Mouse (Mus musculus): ENCODE data around the gene Wdr60. TPM values are rescaled to one million over a fixed set of nuclear protein-coding genes. Genes with fewer than 3 reads are reported as not detected.

The Wdr60 gene
- polyA plus RNA-seq, 1 experiment from 2014 or later, result 20.0 TPM

- no peaks in the 10 kb centered on the region for H3K9me3 ChIP-seq
- H3K4me1 ChIP-seq (replicated peaks), result no peaks in the 10 kb centered on the region
- ATAC-seq (ENCODE audit: low FRiP score, low read depth), result no peak
- no peaks in the 10 kb centered on the region for H3K27me3 ChIP-seq
- H3K4me2 ChIP-seq, result no peak overlapping the region
- no peak overlapping the region for H3K4me3 ChIP-seq
- H3K9ac ChIP-seq, result no peak overlapping the region
- H3K27ac ChIP-seq (replicated peaks), result no peak overlapping the region
- no peaks in the 10 kb centered on the region for H3K36me3 ChIP-seq
These were observed 97.5 kb downstream of the Wdr60 start for GRCm38 (mm10) chr12:116165368-116165767.

DNA sequence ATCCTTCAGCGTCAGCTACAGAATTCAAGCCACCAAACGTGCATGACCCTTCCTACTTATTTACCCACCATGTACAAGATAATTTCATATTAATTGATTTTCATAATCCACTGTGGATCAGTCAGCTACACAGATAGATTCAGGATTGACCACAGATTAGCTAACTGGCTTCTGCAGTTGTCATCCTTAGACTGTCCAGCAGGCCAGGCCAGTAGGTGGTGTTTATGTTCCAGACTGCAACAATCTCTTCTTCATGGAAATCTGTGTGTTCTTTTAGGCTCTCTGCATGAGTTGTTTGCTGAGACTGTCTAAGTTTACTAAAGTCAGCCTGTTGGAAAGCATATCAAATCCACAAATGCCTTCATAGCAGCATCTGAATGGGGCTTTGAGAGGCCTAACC, 103.1 kb downstream of the Wdr60 start:
- WGBS, result 89% methylated on average over 2 of the region's 2 CpGs

DNA sequence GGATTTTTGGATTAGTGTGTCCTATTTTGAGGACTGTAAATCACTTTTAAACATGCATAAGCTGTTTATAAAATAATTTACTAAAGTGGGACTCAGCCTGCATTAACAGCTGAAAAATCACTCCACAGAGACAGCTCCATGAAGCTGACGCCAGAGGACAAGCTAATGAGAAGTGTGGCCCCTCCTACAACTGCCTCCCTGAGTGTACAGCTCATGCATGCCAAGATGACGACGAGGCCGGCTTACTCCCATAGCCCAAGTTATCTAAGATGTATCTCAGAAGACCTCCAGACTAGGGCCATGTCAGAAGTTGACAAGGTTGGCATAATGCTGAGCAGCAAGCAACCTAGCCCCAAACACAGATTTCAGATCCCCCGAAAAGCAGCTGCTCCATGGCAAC, 103.6 kb downstream of the Wdr60 start:
- no peak for ATAC-seq (ENCODE audit: low FRiP score, low read depth)
- 85% methylated on average over 5 of the region's 5 CpGs for WGBS
- H3K27ac ChIP-seq (replicated peaks), result no peak overlapping the region
- no peaks in the 10 kb centered on the region for H3K27me3 ChIP-seq
- H3K4me3 ChIP-seq, result no peak overlapping the region
- H3K4me1 ChIP-seq (replicated peaks), result no peaks in the 10 kb centered on the region
- no peaks in the 10 kb centered on the region for H3K36me3 ChIP-seq
- H3K9ac ChIP-seq, result no peak overlapping the region
- H3K9me3 ChIP-seq, result no peaks in the 10 kb centered on the region
- H3K4me2 ChIP-seq, result no peak overlapping the region

More for the DNA sequence above, 103.1 kb downstream of the Wdr60 start:
- Histone ChIP-seq H3K4me2 (no peak overlapping the region), H3K9me3 (no peaks in the 10 kb centered on the region), H3K9ac (no peak overlapping the region), H3K4me1 (replicated peaks) (no peaks in the 10 kb centered on the region), H3K36me3 (no peaks in the 10 kb centered on the region), H3K27ac (replicated peaks) (no peak overlapping the region), H3K27me3 (no peaks in the 10 kb centered on the region), H3K4me3 (no peak overlapping the region)
- ATAC-seq (ENCODE audit: low FRiP score, low read depth), result no peak

DNA sequence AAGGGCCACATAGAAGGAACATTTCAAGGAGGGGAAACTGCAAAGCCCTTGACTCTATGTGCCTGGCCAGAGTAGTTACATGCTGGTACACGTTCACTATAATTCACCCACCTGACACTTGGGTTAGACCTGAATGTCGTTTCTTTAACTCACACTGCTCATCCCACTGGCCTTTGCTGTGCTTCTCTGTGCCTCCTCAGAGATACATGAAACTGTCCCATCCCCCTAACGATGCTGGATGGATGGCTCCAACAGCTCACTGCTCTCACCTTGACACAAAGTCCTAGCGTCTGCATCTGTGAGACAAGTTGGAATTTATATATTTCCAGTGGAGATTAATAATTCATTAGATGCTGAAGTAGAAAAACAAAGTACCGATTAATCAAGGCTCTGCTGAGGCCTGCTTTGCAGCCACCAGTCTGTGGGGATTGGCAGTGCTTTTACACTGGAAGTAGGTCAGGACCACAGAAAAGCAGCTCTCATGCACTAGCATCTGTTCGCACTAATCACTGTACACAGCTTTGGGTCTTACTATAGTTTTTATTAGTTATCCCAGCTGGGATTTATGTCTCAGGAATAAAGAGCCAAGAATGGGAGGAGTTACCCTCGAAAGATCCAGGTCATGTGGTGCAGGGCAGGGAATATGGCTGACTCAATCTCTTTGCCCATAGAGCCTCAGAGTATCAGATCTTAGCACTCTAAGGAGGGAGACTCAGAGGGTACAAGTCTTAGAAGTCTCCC, 105.9 kb downstream of the Wdr60 start:
- Histone ChIP-seq H3K9me3 (no peaks in the 10 kb centered on the region), H3K4me2 (no peak overlapping the region), H3K9ac (no peak overlapping the region), H3K27me3 (no peaks in the 10 kb centered on the region), H3K4me3 (no peak overlapping the region), H3K36me3 (no peaks in the 10 kb centered on the region), H3K27ac (replicated peaks) (no peak overlapping the region), H3K4me1 (replicated peaks) (no peaks in the 10 kb centered on the region)
- no peak for ATAC-seq (ENCODE audit: low FRiP score, low read depth)
- 72% methylated on average over 7 of the region's 7 CpGs for WGBS

Small RNA genes within 50 kb of the gene (microRNA-seq; reads per million reads assigned to microRNA genes)
- not detected for gene Gm23190

Other genes starting within 250 kb of the Wdr60 start
- gene Zfp386, start 215.3 kb downstream of the Wdr60 start, polyA plus RNA-seq (2015; fragmentation: Nextera tagmentation; extraction: Ambion mirVana), result 48.1 and 49.3 TPM in 2 replicates
- gene Vipr2, start 185.3 kb downstream of the Wdr60 start, polyA plus RNA-seq (2015; fragmentation: Nextera tagmentation; extraction: Ambion mirVana), result 0.41 and 0.91 TPM in 2 replicates
- not detected in 2 replicates for gene Gm11027, start 12.4 kb upstream of the Wdr60 start, polyA plus RNA-seq (2015; fragmentation: Nextera tagmentation; extraction: Ambion mirVana)
- 12.3 and 12.4 TPM in 2 replicates for gene Esyt2, start 18.2 kb upstream of the Wdr60 start, polyA plus RNA-seq (2015; fragmentation: Nextera tagmentation; extraction: Ambion mirVana)
- 10.1 and 10.8 TPM in 2 replicates for gene Ncapg2, start 142.4 kb upstream of the Wdr60 start, polyA plus RNA-seq (2015; fragmentation: Nextera tagmentation; extraction: Ambion mirVana)
- 14.7 and 15.2 TPM in 2 replicates for gene Ptprn2, start 222.7 kb upstream of the Wdr60 start, polyA plus RNA-seq (2015; fragmentation: Nextera tagmentation; extraction: Ambion mirVana)

Measured in hindbrain, embryonic 15.5 days (tissue).